In the genomic region with DNA sequence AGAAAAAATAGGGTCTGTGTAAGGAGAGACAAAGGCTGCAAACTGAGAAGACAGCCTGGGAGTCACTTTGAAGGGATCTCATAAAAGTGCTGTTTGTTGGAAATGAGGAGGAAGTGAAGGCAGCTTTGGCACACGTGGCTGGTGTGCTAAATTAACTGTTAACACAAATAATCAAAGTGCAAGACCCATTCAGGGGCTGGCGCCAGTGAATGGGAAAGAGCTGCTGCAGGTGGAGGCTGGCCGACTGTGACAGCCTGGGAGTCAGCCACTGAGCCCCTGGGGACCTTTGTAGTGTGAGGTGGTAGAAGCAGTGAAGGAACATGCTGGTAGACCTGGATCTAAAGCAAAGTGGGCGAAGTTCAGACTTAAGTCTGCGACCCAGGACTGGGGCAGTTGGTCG, we compare ENCODE assay signal across 23 mouse cellular contexts. TPM values are rescaled to one million over a fixed set of nuclear protein-coding genes. Genes with fewer than 3 reads are reported as not detected.
DNase-seq lines count a peak whose midpoint lies in the region; ATAC-seq and TF ChIP-seq lines count a peak whose summit lies in the region.
"Had no signal": no experiment of that assay in that cellular context is flagged by ENCODE, and none has a peak within 500 bp of the region (broad histone marks: within the 10 kb centered on the region; RNA-seq: fewer than 3 reads in every experiment).

No protein-coding gene starts in this region.

- no peaks in the 10 kb centered on the region for H3K4me1 ChIP-seq in heart, embryonic 16.5 days (ENCODE audit: control insufficient read depth, insufficient read depth, low read length)
- H3K4me1 ChIP-seq in lung, embryonic 15.5 days = peaks cover 14% of the 10 kb centered on the region; the same call in 1 of the 2 replicates
- H3K4me1 ChIP-seq in lung, adult 2 months (ENCODE audit: control insufficient read depth, insufficient read depth, low read length) = no peaks in the 10 kb centered on the region; the same call in 1 of the 2 replicates
- H3K4me1 ChIP-seq in intestine, embryonic 16.5 days (ENCODE audit: control insufficient read depth, insufficient read depth, low read length) = peaks cover 6% of the 10 kb centered on the region; the same call in 1 of the 2 replicates
- H3K4me1 ChIP-seq in stomach, embryonic 15.5 days = peaks cover 4% of the 10 kb centered on the region; the same call in 1 of the 2 replicates
- H3K4me1 ChIP-seq in forebrain, embryonic 12.5 days = no peaks in the 10 kb centered on the region
- H3K4me1 ChIP-seq: forebrain, embryonic 10.5 days; hindbrain, embryonic 12.5 days; midbrain, embryonic 15.5 days had no signal

- H3K9ac ChIP-seq in heart, embryonic 16.5 days (ENCODE audit: low read length) = no peak overlapping the region
- no peak overlapping the region for H3K9ac ChIP-seq in lung, embryonic 15.5 days
- H3K9ac ChIP-seq in intestine, embryonic 16.5 days (ENCODE audit: low read depth, low read length) = no peak overlapping the region
- H3K9ac ChIP-seq in stomach, embryonic 15.5 days = no peak overlapping the region
- no peak overlapping the region for H3K9ac ChIP-seq in forebrain, embryonic 12.5 days
- H3K9ac ChIP-seq: heart, embryonic 13.5 days; hindbrain, embryonic 12.5 days; limb, embryonic 15.5 days; liver, postnatal 0 days; midbrain, embryonic 15.5 days had no signal

- peak overlapping the region; percentile 5; the same call in 1 of the 2 replicates for H3K27ac ChIP-seq in heart, embryonic 16.5 days (ENCODE audit: low read length)
- H3K27ac ChIP-seq in lung, embryonic 15.5 days = peak overlapping the region; percentile 42; the same call in 1 of the 2 replicates
- peak overlapping the region; percentile 48 for H3K27ac ChIP-seq in intestine, embryonic 16.5 days (ENCODE audit: low read length)
- H3K27ac ChIP-seq in stomach, embryonic 15.5 days = peak overlapping the region; percentile 33; the same call in 1 of the 2 replicates
- no peak overlapping the region for H3K27ac ChIP-seq in forebrain, embryonic 12.5 days
- H3K27ac ChIP-seq: forebrain, embryonic 10.5 days; heart, embryonic 13.5 days; hindbrain, embryonic 12.5 days; midbrain, embryonic 15.5 days had no signal

- DNase-seq in heart, postnatal 36 days = no peak
- DNase-seq in lung, adult 2 months = no peak
- DNase-seq: cerebellum, adult 11 months; cerebellum, postnatal 36 days; liver, postnatal 0 days; spleen, adult 18-20 months; thymus, postnatal 4 days had no signal

- intact Hi-C loops in heart, postnatal 36 days (cut with DNase I) = no loop called here

- H3K4me3 ChIP-seq in heart, embryonic 16.5 days (ENCODE audit: low read length) = no peak overlapping the region
- H3K4me3 ChIP-seq in lung, embryonic 15.5 days = no peak overlapping the region
- no peak overlapping the region for H3K4me3 ChIP-seq in lung, adult 2 months (replicated peaks; ENCODE audit: extremely low read depth, low read depth, low read length)
- no peak overlapping the region for H3K4me3 ChIP-seq in intestine, embryonic 16.5 days (ENCODE audit: low read length)
- no peak overlapping the region for H3K4me3 ChIP-seq in stomach, embryonic 15.5 days (replicated peaks)
- no peak overlapping the region for H3K4me3 ChIP-seq in forebrain, embryonic 12.5 days (replicated peaks)
- H3K4me3 ChIP-seq: forebrain, embryonic 10.5 days; heart, embryonic 13.5 days; hindbrain, embryonic 12.5 days; limb, embryonic 15.5 days; midbrain, embryonic 15.5 days had no signal

- H3K27me3 ChIP-seq in heart, embryonic 16.5 days (ENCODE audit: control insufficient read depth, insufficient read depth, low read length) = no peaks in the 10 kb centered on the region
- H3K27me3 ChIP-seq in lung, embryonic 15.5 days = no peaks in the 10 kb centered on the region
- no peaks in the 10 kb centered on the region for H3K27me3 ChIP-seq in intestine, embryonic 16.5 days (replicated peaks; ENCODE audit: control insufficient read depth, insufficient read depth, low read length)
- no peaks in the 10 kb centered on the region for H3K27me3 ChIP-seq in stomach, embryonic 15.5 days (replicated peaks)
- H3K27me3 ChIP-seq in forebrain, embryonic 12.5 days = no peaks in the 10 kb centered on the region
- H3K27me3 ChIP-seq: heart, embryonic 13.5 days; hindbrain, embryonic 12.5 days; limb, embryonic 15.5 days; midbrain, embryonic 15.5 days had no signal

- 56% methylated on average over 6 of the region's 6 CpGs for WGBS in heart, embryonic 16.5 days
- 41% methylated on average over 6 of the region's 6 CpGs for whole genome bisulfite sequencing in lung, embryonic 15.5 days
- 51% methylated on average over 6 of the region's 6 CpGs for WGBS in lung, adult 2 months
- 57% methylated on average over 6 of the region's 6 CpGs for WGBS in intestine, embryonic 16.5 days
- 57% methylated on average over 6 of the region's 6 CpGs for WGBS in stomach, embryonic 15.5 days
- 57% methylated on average over 6 of the region's 6 CpGs for WGBS in forebrain, embryonic 12.5 days

- TF ChIP-seq POLR2A in lung, adult 2 months (IDR thresholded peaks at IDR 0.05; ENCODE audit: borderline replicate concordance, extremely low read depth, low read depth, low read length) = no peak

- no peaks in the 10 kb centered on the region for H3K9me3 ChIP-seq in heart, embryonic 16.5 days (replicated peaks; ENCODE audit: control insufficient read depth, low read length)
- no peaks in the 10 kb centered on the region for H3K9me3 ChIP-seq in lung, embryonic 15.5 days
- H3K9me3 ChIP-seq in intestine, embryonic 16.5 days (ENCODE audit: control insufficient read depth, low read length) = no peaks in the 10 kb centered on the region
- no peaks in the 10 kb centered on the region for H3K9me3 ChIP-seq in stomach, embryonic 15.5 days
- H3K9me3 ChIP-seq in forebrain, embryonic 12.5 days = no peaks in the 10 kb centered on the region
- H3K9me3 ChIP-seq: forebrain, embryonic 10.5 days; heart, embryonic 13.5 days; hindbrain, embryonic 12.5 days; limb, embryonic 15.5 days; midbrain, embryonic 15.5 days had no signal

- no peak overlapping the region for H3K4me2 ChIP-seq in heart, embryonic 16.5 days (ENCODE audit: low read depth, low read length)
- no peak overlapping the region for H3K4me2 ChIP-seq in lung, embryonic 15.5 days
- H3K4me2 ChIP-seq in intestine, embryonic 16.5 days (ENCODE audit: low read depth, low read length) = no peak overlapping the region
- H3K4me2 ChIP-seq in stomach, embryonic 15.5 days = no peak overlapping the region
- H3K4me2 ChIP-seq in forebrain, embryonic 12.5 days = no peak overlapping the region
- H3K4me2 ChIP-seq: heart, embryonic 13.5 days; hindbrain, embryonic 12.5 days; limb, embryonic 15.5 days; midbrain, embryonic 15.5 days had no signal

- H3K36me3 ChIP-seq in heart, embryonic 16.5 days (ENCODE audit: control insufficient read depth, insufficient read depth) = no peaks in the 10 kb centered on the region
- no peaks in the 10 kb centered on the region for H3K36me3 ChIP-seq in lung, embryonic 15.5 days
- H3K36me3 ChIP-seq in intestine, embryonic 16.5 days (ENCODE audit: control insufficient read depth, insufficient read depth, low read length) = no peaks in the 10 kb centered on the region
- no peaks in the 10 kb centered on the region for H3K36me3 ChIP-seq in stomach, embryonic 15.5 days
- no peaks in the 10 kb centered on the region for H3K36me3 ChIP-seq in forebrain, embryonic 12.5 days (replicated peaks)
- H3K36me3 ChIP-seq: forebrain, embryonic 10.5 days; heart, embryonic 13.5 days; hindbrain, embryonic 12.5 days; limb, embryonic 15.5 days; midbrain, embryonic 15.5 days had no signal

- TF ChIP-seq CTCF in lung, adult 2 months (IDR thresholded peaks at IDR 0.05; ENCODE audit: insufficient read depth, low read length) = no peak

- ATAC-seq in heart, embryonic 16.5 days (replicated peaks; ENCODE audit: extremely low read depth, insufficient read depth, low FRiP score) = no peak
- peak; percentile 62; the same call in 1 of the 2 replicates for ATAC-seq in lung, embryonic 15.5 days (ENCODE audit: borderline replicate concordance, extremely low read depth, low FRiP score, low TSS enrichment)
- ATAC-seq in intestine, embryonic 16.5 days = no peak
- ATAC-seq in stomach, embryonic 15.5 days (ENCODE audit: insufficient read depth, low FRiP score, low read depth) = no peak
- no peak for ATAC-seq in forebrain, embryonic 12.5 days (ENCODE audit: low FRiP score)
- ATAC-seq: liver, postnatal 0 days; midbrain, embryonic 15.5 days had no signal

RNA-seq across cellular contexts. Expression of a gene that starts 57.8 kb away (rescaled TPM):
- not detected in 2 replicates for polyA plus RNA-seq in heart, embryonic 16.5 days (2015; fragmentation: Nextera tagmentation; extraction: Ambion mirVana)
- not detected for total RNA-seq in heart, postnatal 36 days (2021)
- not detected in 2 replicates for polyA plus RNA-seq in lung, embryonic 15.5 days (2015; fragmentation: Nextera tagmentation; extraction: Ambion mirVana)
- polyA plus RNA-seq in lung, adult 2 months (2012; rRNA removed) = not detected in 2 replicates
- not detected in 2 replicates for polyA plus RNA-seq in intestine, embryonic 16.5 days (2015; fragmentation: Nextera tagmentation; extraction: Ambion mirVana)
- polyA plus RNA-seq in stomach, embryonic 15.5 days (2015; fragmentation: Nextera tagmentation; extraction: Ambion mirVana) = not detected in 2 replicates
- polyA plus RNA-seq in forebrain, embryonic 12.5 days (2016; fragmentation: Nextera tagmentation; extraction: Ambion mirVana) = not detected in 2 replicates
- total RNA-seq: adrenal gland, adult 18-20 months; gastrocnemius, postnatal 4 days; layer of hippocampus, postnatal 25 days had no signal
- polyA plus RNA-seq: C2C12; embryonic facial prominence, embryonic 14.5 days; forebrain, embryonic 10.5 days; heart, embryonic 13.5 days; hindbrain, embryonic 12.5 days; limb, embryonic 15.5 days; liver, postnatal 0 days; midbrain, embryonic 15.5 days; testis, adult 2 months had no signal
